Comparison of ENCODE assay signal across 13 mouse cellular contexts in genomic region chr4:102518341-102518740, GRCm38 (mm10).
DNase-seq lines count a peak whose midpoint lies in the region; ATAC-seq lines count a peak whose summit lies in the region.
"Had no signal": no experiment of that assay in that cellular context is flagged by ENCODE, and none has a peak within 500 bp of the region (broad histone marks: within the 10 kb centered on the region; RNA-seq: fewer than 3 reads in every experiment).

No protein-coding gene starts in this region.

- DNase-seq in heart, adult 11 months = peak; percentile 62
- no peak for DNase-seq in heart, adult 9 months (ENCODE audit: low spot score in 2 of 2)
- DNase-seq in CD4-positive helper T cell, adult 2 months (ENCODE audit: low read depth, low spot score) = peak; percentile 50
- DNase-seq in naive thymus-derived CD4-positive, alpha-beta T cell, adult 2 months (ENCODE audit: low read depth) = peak; percentile 49
- no peak for DNase-seq in left cerebral cortex, postnatal 14 days (ENCODE audit: low spot score in 2 of 2)
- no peak for DNase-seq in cerebellum, postnatal 25 days
- DNase-seq: adrenal gland, postnatal 10 days; cerebellum, adult 9-11 months; forebrain, postnatal 0 days; gastrocnemius, adult 2 months; gastrocnemius, postnatal 25 days had no signal

- intact Hi-C loops in left cerebral cortex, postnatal 14 days (cut with DNase I) = no loop called here

- ATAC-seq in activated CD4-positive, CD25-positive, alpha-beta regulatory T cell, adult 4 months = peak; percentile 51
- ATAC-seq: forebrain, embryonic 13.5 days; forebrain, postnatal 0 days had no signal

Comparison
In these comparisons a context has a peak if more than half of its experiments do, and no peak if none do; other contexts are left out.
1. DNase-seq: peak in heart, adult 11 months (single experiment), CD4-positive helper T cell, adult 2 months (single experiment) and naive thymus-derived CD4-positive, alpha-beta T cell, adult 2 months (single experiment); none in heart, adult 9 months (0 of 2), left cerebral cortex, postnatal 14 days (0 of 2) and cerebellum, postnatal 25 days (0 of 2).